Mouse (Mus musculus) hindbrain, embryonic 10.5 days (tissue): ENCODE results near the gene Wdr35. TPM values are rescaled to one million over a fixed set of nuclear protein-coding genes. Genes with fewer than 3 reads are reported as not detected.
"Not testable (repeated sequence)": the region's sequence is repeated elsewhere in the genome, so short reads cannot be mapped to it uniquely, and the experiment has no call there.

Experiments
- DNase-seq: peaks from one replicate; pipeline ENCODE4 v3.0.0-alpha.2; 2017; ENCODE audit warnings: low spot score
- H3K27ac ChIP-seq: fragments of 300-500 bp; sonication (generic); 2 replicates; pipeline ENCODE4 v1.5.1; 2016; ENCODE audit warnings: mild to moderate bottlenecking, moderate library complexity
- H3K27me3 ChIP-seq: fragments of 300-500 bp; sonication (generic); 2 replicates; pipeline ENCODE4 v1.6.1; 2016; ENCODE audit warnings: mild to moderate bottlenecking; ENCODE audit not compliant: poor library complexity, insufficient read depth, severe bottlenecking
- H3K36me3 ChIP-seq: fragments of 300-500 bp; sonication (generic); 2 replicates; pipeline ENCODE4 v1.6.1; 2016; ENCODE audit warnings: mild to moderate bottlenecking, moderate library complexity
- H3K4me1 ChIP-seq: fragments of 300-500 bp; sonication (generic); replicated peaks from 2 replicates; pipeline ENCODE4 v1.6.1; 2016; ENCODE audit warnings: mild to moderate bottlenecking
- H3K4me3 ChIP-seq: fragments of 300-500 bp; sonication (generic); 2 replicates; pipeline ENCODE4 v1.5.1; 2016; ENCODE audit warnings: mild to moderate bottlenecking, moderate library complexity
- H3K9me3 ChIP-seq: fragments of 300-500 bp; sonication (generic); 2 replicates; pipeline ENCODE4 v1.6.1; 2016; ENCODE audit warnings: mild to moderate bottlenecking, moderate library complexity
- WGBS: fragments of 180-500 bp; shearing (Covaris S2); methylation state at CpG from one replicate; pipeline ENCODE4 v1.1.7; 2016; 5-methylcytosine and 5-hydroxymethylcytosine counted together
- polyA plus RNA-seq: library from polyadenylated mRNA; unstranded; fragments of >200 nt; fragmentation: Nextera tagmentation; extraction: Ambion mirVana; gene quantifications from 2 replicates; pipeline ENCODE4 v1.2.1, GENCODE M21; 2016

The Wdr35 gene
- polyA plus RNA-seq, 1 experiment from 2014 or later = 21.1 TPM

- DNase-seq = no peak
Observed at GRCm38 (mm10) chr12:9020986-9021385, 47.3 kb downstream of the Wdr35 start.

DNA sequence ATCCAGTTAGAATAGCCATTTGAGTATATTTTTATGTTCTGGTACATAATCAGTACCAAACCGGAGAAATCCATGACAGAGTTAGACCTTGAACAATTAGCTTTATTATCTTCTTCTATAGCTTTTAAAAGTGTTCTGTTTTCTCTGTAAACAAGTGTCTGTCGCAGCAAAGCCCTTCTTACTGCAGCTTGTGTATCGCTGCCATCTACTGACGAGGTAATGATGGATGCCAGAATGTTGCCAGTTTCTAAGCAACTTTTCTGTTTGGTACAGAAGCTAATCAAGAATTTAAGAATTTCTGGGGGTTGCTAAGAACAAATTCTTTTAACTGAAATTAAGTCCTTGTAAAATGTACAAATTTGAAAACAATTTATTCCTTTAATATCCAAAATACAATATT, 49.3 kb downstream of the Wdr35 start:
- Histone ChIP-seq H3K27ac (no peak overlapping the region), H3K36me3 (peaks cover 17% of the 10 kb centered on the region), H3K27me3 (no peaks in the 10 kb centered on the region), H3K4me1 (no peaks in the 10 kb centered on the region), H3K9me3 (no peaks in the 10 kb centered on the region), H3K4me3 (no peak overlapping the region)
- DNase-seq = no peak
- WGBS = 64% methylated on average over 4 of the region's 4 CpGs

More at GRCm38 (mm10) chr12:9020986-9021385, 47.3 kb downstream of the Wdr35 start:
- no peaks in the 10 kb centered on the region for H3K4me1 ChIP-seq
- H3K27me3 ChIP-seq = no peaks in the 10 kb centered on the region
- H3K4me3 ChIP-seq = no peak overlapping the region
- H3K36me3 ChIP-seq = peaks cover 31% of the 10 kb centered on the region
- WGBS = 77% methylated on average over 3 of the region's 3 CpGs
- H3K27ac ChIP-seq = no peak overlapping the region
- H3K9me3 ChIP-seq = no peaks in the 10 kb centered on the region

GRCm38 (mm10) chr12:9024071-9024470, 50.4 kb downstream of the Wdr35 start:
- WGBS = 92% methylated on average over 14 of the region's 14 CpGs
- DNase-seq = no peak
- H3K27ac ChIP-seq = no peak overlapping the region

DNA sequence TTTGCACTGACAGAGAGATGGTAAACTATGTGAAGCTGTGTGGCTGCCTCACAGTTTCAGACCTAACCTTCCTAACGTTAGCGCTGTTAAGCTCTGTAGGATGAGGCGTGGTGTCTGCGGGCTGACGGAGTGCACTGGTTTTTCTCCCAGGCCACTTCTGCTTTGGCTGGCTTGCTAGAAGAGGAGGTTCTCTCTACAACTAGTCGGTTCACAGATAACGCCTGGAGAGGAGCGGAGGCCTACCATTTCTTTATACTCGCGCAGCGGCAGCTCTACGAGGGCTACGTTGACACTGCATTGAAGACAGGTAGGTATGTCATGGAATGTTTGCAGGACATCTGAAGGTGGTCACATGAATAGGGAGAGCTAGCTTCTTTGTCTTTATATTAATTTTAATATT, 51.0 kb downstream of the Wdr35 start:
- no peak overlapping the region for H3K4me3 ChIP-seq
- 90% methylated on average over 13 of the region's 13 CpGs for WGBS
- H3K4me1 ChIP-seq = no peaks in the 10 kb centered on the region
- H3K9me3 ChIP-seq = no peaks in the 10 kb centered on the region
- H3K36me3 ChIP-seq = peaks cover 11% of the 10 kb centered on the region; the same call in 1 of the 2 replicates
- H3K27me3 ChIP-seq = no peaks in the 10 kb centered on the region
- DNase-seq = no peak
- no peak overlapping the region for H3K27ac ChIP-seq

More at GRCm38 (mm10) chr12:9024071-9024470, 50.4 kb downstream of the Wdr35 start:
- no peaks in the 10 kb centered on the region for H3K9me3 ChIP-seq
- no peak overlapping the region for H3K4me3 ChIP-seq
- H3K4me1 ChIP-seq = no peaks in the 10 kb centered on the region
- H3K36me3 ChIP-seq = peaks cover 14% of the 10 kb centered on the region; the same call in 1 of the 2 replicates
- no peaks in the 10 kb centered on the region for H3K27me3 ChIP-seq

DNA sequence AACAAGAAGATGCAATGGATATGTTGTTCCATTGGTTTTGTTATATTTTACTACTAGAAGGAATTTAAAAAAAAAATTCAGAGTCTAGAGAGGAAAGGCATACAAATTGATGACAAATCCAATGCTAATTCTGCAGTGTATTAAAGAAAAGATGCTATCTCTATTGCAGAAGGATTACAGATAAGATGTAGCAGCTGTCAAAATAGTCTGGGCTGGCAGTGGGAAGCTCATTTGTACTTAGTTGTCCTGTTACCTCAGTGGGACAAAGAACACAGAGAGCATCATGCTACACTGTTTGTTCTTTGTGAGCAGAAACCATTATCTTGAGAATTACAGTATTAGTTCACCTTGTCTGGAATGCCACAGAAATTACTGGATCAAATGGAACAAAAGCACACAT, 53.2 kb downstream of the Wdr35 start:
- DNase-seq = no peak
- Histone ChIP-seq H3K4me1 (peaks cover 10% of the 10 kb centered on the region), H3K27me3 (no peaks in the 10 kb centered on the region), H3K27ac (no peak overlapping the region), H3K4me3 (no peak overlapping the region), H3K36me3 (peaks cover 11% of the 10 kb centered on the region; the same call in 1 of the 2 replicates), H3K9me3 (no peaks in the 10 kb centered on the region)

DNA sequence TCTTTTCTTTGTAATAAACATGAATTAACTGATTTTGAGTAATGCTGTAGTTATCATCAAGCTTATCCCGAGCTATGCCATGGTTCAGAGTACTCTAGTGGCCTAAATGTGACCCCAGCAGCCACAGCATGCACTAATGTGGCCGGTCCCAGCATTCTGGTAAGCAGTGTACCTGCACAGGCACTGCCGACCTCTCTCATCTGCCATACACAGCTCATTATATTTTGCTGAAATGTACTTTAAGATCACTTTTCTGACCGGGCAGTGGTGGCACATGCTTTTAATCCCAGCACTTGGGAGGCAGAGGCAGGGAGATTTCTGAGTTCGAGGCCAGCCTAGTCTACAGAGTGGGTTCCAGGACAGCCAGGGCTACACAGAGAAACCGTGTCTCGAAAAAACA, 55.1 kb downstream of the Wdr35 start:
- H3K9me3 ChIP-seq, H3K4me3 ChIP-seq, H3K27me3 ChIP-seq, H3K27ac ChIP-seq, DNase-seq, H3K4me1 ChIP-seq: not testable (repeated sequence)
- 94% methylated on average over 7 of the region's 7 CpGs for WGBS
- H3K36me3 ChIP-seq = peaks cover 11% of the 10 kb centered on the region; the same call in 1 of the 2 replicates

GRCm38 (mm10) chr12:9029506-9029887, 55.8 kb downstream of the Wdr35 start:
- DNase-seq = no peak
- H3K27ac ChIP-seq = peak overlapping the region; percentile 98
- H3K9me3 ChIP-seq = no peaks in the 10 kb centered on the region
- H3K4me3 ChIP-seq = peak overlapping the region; percentile 67
- peaks cover 11% of the 10 kb centered on the region; the same call in 1 of the 2 replicates for H3K36me3 ChIP-seq
- no peaks in the 10 kb centered on the region for H3K27me3 ChIP-seq
- H3K4me1 ChIP-seq = peaks cover 10% of the 10 kb centered on the region
- WGBS = 64% methylated on average over 4 of the region's 4 CpGs

GRCm38 (mm10) chr12:9029888-9030723, 56.4 kb downstream of the Wdr35 start, which contains the start of gene Ttc32:
TSS of gene Ttc32 (plus strand) at chr12:9029997.
- DNase-seq = peak; percentile 96
- peak within 1 kb of the TSS; percentile 67 for H3K4me3 ChIP-seq
- no peaks in the 10 kb centered on the region for H3K9me3 ChIP-seq
- H3K27ac ChIP-seq = peak within 1 kb of the TSS; percentile 98
- H3K4me1 ChIP-seq = peaks cover 10% of the 10 kb centered on the region
- H3K27me3 ChIP-seq = no peaks in the 10 kb centered on the region
- WGBS = under 1% methylated on average over 69 of the region's 69 CpGs
- 0 out of 2 replicates have a peak, but pooled peaks cover 7% of the 10 kb centered on the region for H3K36me3 ChIP-seq

GRCm38 (mm10) chr12:9031166-9031565, 57.5 kb downstream of the Wdr35 start:
- Histone ChIP-seq H3K9me3 (no peaks in the 10 kb centered on the region), H3K36me3 (0 out of 2 replicates have a peak, but pooled peaks cover 7% of the 10 kb centered on the region), H3K4me1 (peaks cover 10% of the 10 kb centered on the region), H3K4me3 (peak overlapping the region; percentile 67), H3K27me3 (no peaks in the 10 kb centered on the region), H3K27ac (peak overlapping the region; percentile 98)
- no peak for DNase-seq
- 83% methylated on average over 8 of the region's 8 CpGs for WGBS

DNA sequence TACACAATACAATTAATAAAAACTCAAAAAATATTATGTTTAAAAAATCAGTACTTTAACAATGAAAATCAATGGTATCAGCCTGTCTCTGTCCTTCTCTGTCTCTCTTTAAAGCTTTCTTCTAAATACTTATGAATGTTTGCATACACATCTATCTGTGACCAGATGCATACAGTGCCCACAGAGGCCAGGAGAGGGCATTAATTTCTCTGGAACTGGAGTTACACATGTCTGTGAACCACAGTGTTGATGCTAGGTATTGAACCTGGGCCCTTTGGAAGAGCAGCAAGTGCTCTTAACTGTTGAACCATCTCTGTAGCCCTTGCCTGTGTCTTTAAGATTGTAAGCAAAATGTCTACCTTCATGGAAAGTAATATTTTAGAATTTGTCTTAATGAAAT, 59.4 kb downstream of the Wdr35 start:
- Histone ChIP-seq H3K27ac (no peak overlapping the region), H3K27me3 (no peaks in the 10 kb centered on the region)
- DNase-seq = no peak

DNA sequence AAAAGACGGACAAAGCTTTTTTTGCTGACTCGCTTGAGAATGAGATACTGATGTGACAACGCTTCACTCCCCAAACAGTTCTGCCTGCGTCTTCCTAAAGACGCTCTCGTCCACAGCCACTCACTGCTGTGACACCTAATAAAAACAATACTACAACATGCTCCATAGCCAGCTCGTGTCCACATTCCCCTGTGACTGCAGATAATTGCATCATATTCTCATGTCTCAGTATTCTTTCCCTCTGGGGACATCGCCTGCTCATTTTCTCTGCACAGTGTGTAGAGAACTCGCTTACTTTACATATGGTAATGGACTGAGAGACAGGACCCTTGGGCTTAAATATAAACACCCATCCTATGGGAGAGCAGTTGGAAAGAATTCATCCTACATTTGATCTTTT, 62.7 kb downstream of the Wdr35 start:
- no peak for DNase-seq
- Histone ChIP-seq H3K4me1 (peaks cover under 1% of the 10 kb centered on the region; the same call in 1 of the 2 replicates), H3K9me3 (no peaks in the 10 kb centered on the region), H3K36me3 (0 out of 2 replicates have a peak, but pooled peaks cover 6% of the 10 kb centered on the region), H3K4me3 (no peak overlapping the region), H3K27me3 (no peaks in the 10 kb centered on the region), H3K27ac (no peak overlapping the region)
- 86% methylated on average over 9 of the region's 9 CpGs for WGBS

More for the DNA sequence above, 59.4 kb downstream of the Wdr35 start:
- Histone ChIP-seq H3K36me3 (0 out of 2 replicates have a peak, but pooled peaks cover 4% of the 10 kb centered on the region), H3K4me1 (peaks cover 10% of the 10 kb centered on the region), H3K4me3 (no peak overlapping the region), H3K9me3 (no peaks in the 10 kb centered on the region)

DNA sequence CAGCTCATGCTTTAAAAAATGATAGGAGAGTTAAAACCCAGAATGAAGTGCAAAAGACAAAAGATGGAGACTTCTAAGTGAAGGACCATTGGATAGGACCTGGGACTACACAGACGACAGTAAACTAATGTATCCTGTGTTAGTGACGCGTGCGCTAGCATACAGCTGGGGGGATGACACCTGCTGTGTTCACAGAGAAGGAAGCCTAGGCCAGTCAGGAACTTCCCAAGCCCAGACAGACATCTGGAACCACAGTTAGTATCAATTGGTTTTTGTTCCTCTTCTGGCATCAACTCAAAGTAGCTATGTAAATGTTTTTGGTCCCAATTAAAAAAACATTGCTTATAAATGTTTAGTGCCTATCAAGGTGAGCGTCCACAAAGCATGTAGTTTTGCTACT, 66.5 kb downstream of the Wdr35 start:
- Histone ChIP-seq H3K9me3 (no peaks in the 10 kb centered on the region), H3K27ac (no peak overlapping the region), H3K36me3 (peaks cover 23% of the 10 kb centered on the region; the same call in 1 of the 2 replicates), H3K4me1 (peaks cover 15% of the 10 kb centered on the region; the same call in 1 of the 2 replicates), H3K4me3 (no peak overlapping the region), H3K27me3 (no peaks in the 10 kb centered on the region)
- no peak for DNase-seq
- WGBS = 79% methylated on average over 5 of the region's 5 CpGs

DNA sequence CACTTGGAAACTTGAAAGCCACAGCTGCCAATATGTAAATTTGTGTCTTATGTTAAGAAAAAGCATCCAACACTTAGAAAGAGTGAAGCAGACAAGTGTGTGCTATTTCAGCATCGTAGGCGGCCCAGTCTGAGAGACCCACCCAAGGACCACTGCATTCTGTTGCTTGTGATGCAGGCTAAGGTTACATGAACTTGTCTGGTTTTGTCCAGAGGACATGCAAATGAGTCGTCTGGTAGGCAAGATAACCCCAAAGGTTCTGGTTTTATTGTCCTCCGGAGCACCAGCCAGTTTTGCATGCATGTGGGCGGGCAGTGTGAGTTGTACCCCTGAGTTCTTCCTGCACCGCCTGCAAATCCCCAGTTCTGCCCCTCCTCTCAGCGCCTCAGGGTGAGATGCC, 67.0 kb downstream of the Wdr35 start:
- DNase-seq = no peak
- Histone ChIP-seq H3K4me3 (no peak overlapping the region), H3K9me3 (no peaks in the 10 kb centered on the region), H3K27ac (no peak overlapping the region), H3K27me3 (no peaks in the 10 kb centered on the region), H3K4me1 (peaks cover 15% of the 10 kb centered on the region; the same call in 1 of the 2 replicates), H3K36me3 (peaks cover 23% of the 10 kb centered on the region; the same call in 1 of the 2 replicates)
- 80% methylated on average over 7 of the region's 7 CpGs for WGBS
